Mouse (Mus musculus): ENCODE measurements at regions not wholly inside any gene's neighbourhood (a gene's known extent, or its start where the extent isn't known, plus 50 kb on each side); places are given as distances from the start of the nearest gene placed in this dataset.
"Not testable (repeated sequence)": the region's sequence is repeated elsewhere in the genome, so short reads cannot be mapped to it uniquely, and the experiment has no call there.

GRCm38 (mm10) chr9:120233011-120233410 lies 68.3 kb upstream of the Myrip start:
- no peak overlapping the region for H3K4me3 ChIP-seq (ENCODE audit: low read depth, low read length)
- 89% methylated on average over 3 of the region's 3 CpGs for WGBS
- no peaks in the 10 kb centered on the region for H3K27me3 ChIP-seq (ENCODE audit: control insufficient read depth, insufficient read depth, low read length)
- no peak overlapping the region for H3K9ac ChIP-seq (ENCODE audit: low read length)
- no peaks in the 10 kb centered on the region for H3K4me1 ChIP-seq (ENCODE audit: control insufficient read depth, insufficient read depth, low read length)
- H3K4me2 ChIP-seq (ENCODE audit: low read depth) = no peak overlapping the region
- H3K27ac ChIP-seq (ENCODE audit: low read depth, low read length) = no peak overlapping the region
- H3K9me3 ChIP-seq (ENCODE audit: control insufficient read depth, low read length) = no peaks in the 10 kb centered on the region
- no peaks in the 10 kb centered on the region for H3K36me3 ChIP-seq (ENCODE audit: control insufficient read depth, insufficient read depth, low read length)
- ATAC-seq (ENCODE audit: insufficient read depth, low FRiP score, low TSS enrichment) = no peak
- no peak for DNase-seq (ENCODE audit: low spot score)

- 85% methylated on average over 4 of the region's 4 CpGs for WGBS
- H3K4me2 ChIP-seq (ENCODE audit: low read depth) = not testable (repeated sequence)
These were observed 66.3 kb upstream of the Myrip start for GRCm38 (mm10) chr9:120235054-120235453.

GRCm38 (mm10) chr9:120245444-120245843 lies 55.9 kb upstream of the Myrip start:
- ATAC-seq (ENCODE audit: insufficient read depth, low FRiP score, low TSS enrichment) = no peak

More at GRCm38 (mm10) chr9:120235054-120235453, 66.3 kb upstream of the Myrip start:
- not testable (repeated sequence) for H3K4me3 ChIP-seq (ENCODE audit: low read depth, low read length); H3K9me3 ChIP-seq (ENCODE audit: control insufficient read depth, low read length); H3K9ac ChIP-seq (ENCODE audit: low read length); H3K36me3 ChIP-seq (ENCODE audit: control insufficient read depth, insufficient read depth, low read length); H3K27me3 ChIP-seq (ENCODE audit: control insufficient read depth, insufficient read depth, low read length); H3K27ac ChIP-seq (ENCODE audit: low read depth, low read length); ATAC-seq (ENCODE audit: insufficient read depth, low FRiP score, low TSS enrichment); H3K4me1 ChIP-seq (ENCODE audit: control insufficient read depth, insufficient read depth, low read length)
- DNase-seq (ENCODE audit: low spot score) = peak; percentile 35

GRCm38 (mm10) chr9:120248728-120249127 lies 52.6 kb upstream of the Myrip start:
- H3K9ac ChIP-seq (ENCODE audit: low read length) = no peak overlapping the region
- no peak for DNase-seq (ENCODE audit: low spot score)
- H3K4me2 ChIP-seq (ENCODE audit: low read depth) = no peak overlapping the region
- no peaks in the 10 kb centered on the region for H3K9me3 ChIP-seq (ENCODE audit: control insufficient read depth, low read length)
- H3K4me3 ChIP-seq (ENCODE audit: low read depth, low read length) = no peak overlapping the region
- no peak for ATAC-seq (ENCODE audit: insufficient read depth, low FRiP score, low TSS enrichment)
- no peak overlapping the region for H3K27ac ChIP-seq (ENCODE audit: low read depth, low read length)
- no peaks in the 10 kb centered on the region for H3K36me3 ChIP-seq (ENCODE audit: control insufficient read depth, insufficient read depth, low read length)
- 85% methylated on average over 3 of the region's 3 CpGs for WGBS
- H3K27me3 ChIP-seq (ENCODE audit: control insufficient read depth, insufficient read depth, low read length) = no peaks in the 10 kb centered on the region
- H3K4me1 ChIP-seq (ENCODE audit: control insufficient read depth, insufficient read depth, low read length) = no peaks in the 10 kb centered on the region

More at GRCm38 (mm10) chr9:120245444-120245843, 55.9 kb upstream of the Myrip start:
- 95% methylated on average over 5 of the region's 5 CpGs for WGBS
- no peaks in the 10 kb centered on the region for H3K27me3 ChIP-seq (ENCODE audit: control insufficient read depth, insufficient read depth, low read length)
- no peaks in the 10 kb centered on the region for H3K4me1 ChIP-seq (ENCODE audit: control insufficient read depth, insufficient read depth, low read length)
- H3K4me3 ChIP-seq (ENCODE audit: low read depth, low read length) = no peak overlapping the region
- no peaks in the 10 kb centered on the region for H3K36me3 ChIP-seq (ENCODE audit: control insufficient read depth, insufficient read depth, low read length)
- no peak for DNase-seq (ENCODE audit: low spot score)
- H3K9ac ChIP-seq (ENCODE audit: low read length) = no peak overlapping the region
- no peaks in the 10 kb centered on the region for H3K9me3 ChIP-seq (ENCODE audit: control insufficient read depth, low read length)
- H3K4me2 ChIP-seq (ENCODE audit: low read depth) = no peak overlapping the region
- no peak overlapping the region for H3K27ac ChIP-seq (ENCODE audit: low read depth, low read length)
